Mouse (Mus musculus): Measurements from ENCODE around the gene Gm8220. TPM values are rescaled to one million over a fixed set of nuclear protein-coding genes. Genes with fewer than 3 reads are reported as not detected.
"Not testable (repeated sequence)": the region's sequence is repeated elsewhere in the genome, so short reads cannot be mapped to it uniquely, and the experiment has no call there.

Gene Gm8220
- not detected in 2 replicates for polyA plus RNA-seq (2012; rRNA removed)
- polyA plus RNA-seq (2014; fragmentation: Nextera tagmentation; extraction: Ambion mirVana): not detected in 2 replicates

DNA sequence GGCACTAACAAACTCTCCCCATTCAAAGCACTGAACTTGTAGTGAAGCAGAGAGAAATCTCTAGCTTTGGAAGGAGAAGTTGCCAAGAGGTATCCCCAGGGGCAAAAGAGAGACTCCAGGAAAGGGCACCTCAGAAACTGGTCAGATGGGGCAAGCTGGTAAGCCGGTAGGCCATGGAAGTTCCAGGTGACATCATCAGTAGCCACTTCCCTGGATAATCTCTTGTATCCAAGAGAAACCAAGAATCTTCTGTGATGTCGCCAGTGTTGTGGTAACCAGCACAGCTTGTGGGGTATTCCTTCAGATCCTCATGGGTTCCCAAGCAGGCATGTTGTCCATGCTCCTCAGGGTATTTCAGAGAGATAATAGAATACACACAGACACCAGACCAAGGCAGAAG lies at the start of gene Gm8220:
Gm8220 (plus strand) TSS at position 301 of the 400 bp plus-strand sequence.
- 63% methylated on average over 2 of the region's 2 CpGs for WGBS (ENCODE audit: insufficient replicate concordance)
- H3K27ac ChIP-seq; H3K4me3 ChIP-seq (ENCODE audit: insufficient read depth in 1 of 2, low read depth in 2 of 2, low read length in 2 of 2); H3K4me2 ChIP-seq (ENCODE audit: low read depth); DNase-seq (ENCODE audit: low read depth in 3 of 3, low spot score in 3 of 3); H3K9me3 ChIP-seq (ENCODE audit: control insufficient read depth, low read length); H3K9ac ChIP-seq (replicated peaks); ATAC-seq (ENCODE audit: insufficient read depth); H3K36me3 ChIP-seq (replicated peaks; ENCODE audit: control insufficient read depth, insufficient read depth, low read depth); H3K27me3 ChIP-seq (ENCODE audit: control insufficient read depth, insufficient read depth, low read length); H3K4me1 ChIP-seq (replicated peaks; ENCODE audit: control insufficient read depth in 2 of 2, insufficient read depth in 2 of 2, low read length in 1 of 2): not testable (repeated sequence)

DNA sequence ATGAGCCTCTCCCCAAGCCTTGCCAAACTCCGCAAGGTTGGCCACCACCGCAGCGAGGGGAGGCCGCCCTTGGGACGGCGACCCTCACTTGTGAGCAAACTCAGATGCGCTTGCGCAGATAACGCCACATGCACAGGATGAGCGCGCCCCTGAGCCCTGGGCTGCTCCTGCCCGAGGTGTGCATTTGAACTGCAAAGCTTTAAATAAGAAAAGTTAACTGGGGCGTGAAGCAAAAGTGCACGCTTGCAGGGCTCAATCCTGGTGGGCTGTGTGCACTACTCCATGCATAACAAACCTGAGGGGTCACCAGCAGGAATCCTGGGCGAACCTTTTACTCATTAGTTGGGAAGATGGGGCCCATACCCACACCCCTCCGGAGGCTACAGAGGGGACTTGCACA lies 37.3 kb upstream of the Gm8220 start:
- no peak overlapping the region for H3K9ac ChIP-seq (replicated peaks)
- no peaks in the 10 kb centered on the region for H3K36me3 ChIP-seq (replicated peaks; ENCODE audit: control insufficient read depth, insufficient read depth, low read depth)
- 71% methylated on average over 16 of the region's 16 CpGs for WGBS (ENCODE audit: insufficient replicate concordance)
- ATAC-seq (ENCODE audit: insufficient read depth) (no peak), DNase-seq (ENCODE audit: low read depth in 3 of 3, low spot score in 3 of 3) (no peak)
- H3K9me3 ChIP-seq (ENCODE audit: control insufficient read depth, low read length): no peaks in the 10 kb centered on the region; the same call in 1 of the 2 replicates
- no peaks in the 10 kb centered on the region for H3K4me1 ChIP-seq (replicated peaks; ENCODE audit: control insufficient read depth in 2 of 2, insufficient read depth in 2 of 2, low read length in 1 of 2)
- H3K27me3 ChIP-seq (ENCODE audit: control insufficient read depth, insufficient read depth, low read length): no peaks in the 10 kb centered on the region
- no peak overlapping the region for H3K4me2 ChIP-seq (ENCODE audit: low read depth)
- H3K4me3 ChIP-seq (ENCODE audit: insufficient read depth in 1 of 2, low read depth in 2 of 2, low read length in 2 of 2): no peak overlapping the region
- no peak for TF ChIP-seq EP300 (IDR thresholded peaks at IDR 0.05; ENCODE audit: low read depth)
- no peak for TF ChIP-seq CTCF (IDR thresholded peaks at IDR 0.05; ENCODE audit: low read depth)
- H3K27ac ChIP-seq: no peak overlapping the region

DNA sequence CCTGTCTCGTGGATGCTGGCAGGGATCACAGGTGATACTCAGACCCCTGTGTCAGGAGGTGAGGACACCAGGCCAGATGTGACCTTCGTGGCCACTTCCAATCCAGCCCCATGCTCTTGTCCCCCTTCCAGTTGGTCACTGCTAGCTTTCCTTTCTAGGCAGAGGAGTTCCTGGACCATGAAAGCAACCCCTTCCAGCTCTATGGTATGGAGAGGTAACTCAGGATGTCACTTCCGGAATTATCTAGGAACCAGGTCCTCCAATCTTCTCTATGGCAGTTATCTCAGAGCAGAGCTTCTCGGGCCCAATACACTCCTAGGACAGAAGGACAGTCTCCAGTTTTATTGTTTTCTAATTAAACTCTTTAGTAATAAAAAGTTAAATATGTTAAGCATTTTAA lies 26.7 kb downstream of the Gm8220 start:
- not testable (repeated sequence) for H3K36me3 ChIP-seq (replicated peaks; ENCODE audit: control insufficient read depth, insufficient read depth, low read depth); H3K27me3 ChIP-seq (ENCODE audit: control insufficient read depth, insufficient read depth, low read length); ATAC-seq (ENCODE audit: insufficient read depth); H3K9me3 ChIP-seq (ENCODE audit: control insufficient read depth, low read length); H3K4me3 ChIP-seq (ENCODE audit: insufficient read depth in 1 of 2, low read depth in 2 of 2, low read length in 2 of 2); H3K4me1 ChIP-seq (replicated peaks; ENCODE audit: control insufficient read depth in 2 of 2, insufficient read depth in 2 of 2, low read length in 1 of 2); H3K4me2 ChIP-seq (ENCODE audit: low read depth); H3K9ac ChIP-seq (replicated peaks); H3K27ac ChIP-seq; DNase-seq (ENCODE audit: low read depth in 3 of 3, low spot score in 3 of 3)
- 57% methylated on average over 3 of the region's 4 CpGs for WGBS (ENCODE audit: insufficient replicate concordance)

DNA sequence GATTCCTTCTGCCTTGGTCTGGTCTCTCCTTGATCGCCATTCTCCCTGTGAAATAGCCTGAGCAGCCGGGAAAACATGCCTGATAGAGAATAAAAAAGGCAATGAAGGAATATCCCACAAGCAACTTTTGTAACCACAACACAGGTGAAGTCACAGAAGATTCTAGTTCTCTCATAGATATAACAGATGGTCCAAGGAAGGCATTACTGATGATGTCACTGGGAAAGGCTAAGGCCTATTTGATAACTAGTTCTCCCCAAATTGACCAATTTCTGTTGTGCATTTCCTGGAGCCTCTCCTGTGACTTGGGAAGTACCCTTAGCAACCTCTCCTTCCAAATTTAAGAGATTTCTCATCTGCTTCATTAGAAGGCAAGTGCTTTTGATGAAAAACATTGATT lies 53.1 kb downstream of the Gm8220 start, which contains the start of gene Gm5930:
Gm5930 (minus strand) TSS at position 101 of the 400 bp plus-strand sequence.
- not testable (repeated sequence) for H3K27ac ChIP-seq; ATAC-seq (ENCODE audit: insufficient read depth); H3K9ac ChIP-seq (replicated peaks); H3K4me1 ChIP-seq (replicated peaks; ENCODE audit: control insufficient read depth in 2 of 2, insufficient read depth in 2 of 2, low read length in 1 of 2); H3K4me2 ChIP-seq (ENCODE audit: low read depth); H3K4me3 ChIP-seq (ENCODE audit: insufficient read depth in 1 of 2, low read depth in 2 of 2, low read length in 2 of 2); H3K27me3 ChIP-seq (ENCODE audit: control insufficient read depth, insufficient read depth, low read length); H3K9me3 ChIP-seq (ENCODE audit: control insufficient read depth, low read length); DNase-seq (ENCODE audit: low read depth in 3 of 3, low spot score in 3 of 3); H3K36me3 ChIP-seq (replicated peaks; ENCODE audit: control insufficient read depth, insufficient read depth, low read depth)
- no CpG with 5 or more reads among the region's 2 CpGs for WGBS (ENCODE audit: insufficient replicate concordance)

Other genes starting within 250 kb of the Gm8220 start
- 18.7 and 25.9 TPM in 2 replicates for gene Ear2, start 182.9 kb upstream of the Gm8220 start, polyA plus RNA-seq (2012; rRNA removed)
- gene Ear2, start 182.9 kb upstream of the Gm8220 start, polyA plus RNA-seq (2014; fragmentation: Nextera tagmentation; extraction: Ambion mirVana): 7.5 and 8.8 TPM in 2 replicates
- not detected in 2 replicates for gene Gm3327, start 161.7 kb upstream of the Gm8220 start, polyA plus RNA-seq (2012; rRNA removed)
- gene Gm3327, start 161.7 kb upstream of the Gm8220 start, polyA plus RNA-seq (2014; fragmentation: Nextera tagmentation; extraction: Ambion mirVana): not detected in 2 replicates
- gene Gm8212, start 87.9 kb upstream of the Gm8220 start, polyA plus RNA-seq (2012; rRNA removed): not detected in 2 replicates
- not detected in 2 replicates for gene Gm8212, start 87.9 kb upstream of the Gm8220 start, polyA plus RNA-seq (2014; fragmentation: Nextera tagmentation; extraction: Ambion mirVana)
- gene 4930503E14Rik, start 72.3 kb upstream of the Gm8220 start, polyA plus RNA-seq (2012; rRNA removed): not detected in 2 replicates
- gene 4930503E14Rik, start 72.3 kb upstream of the Gm8220 start, polyA plus RNA-seq (2014; fragmentation: Nextera tagmentation; extraction: Ambion mirVana): not detected in 2 replicates
- gene Gm5930, start 53.0 kb downstream of the Gm8220 start, polyA plus RNA-seq (2012; rRNA removed): not detected in 2 replicates
- gene Gm5930, start 53.0 kb downstream of the Gm8220 start, polyA plus RNA-seq (2014; fragmentation: Nextera tagmentation; extraction: Ambion mirVana): not detected in 2 replicates
- not detected in 2 replicates for gene Gm8229, start 79.8 kb downstream of the Gm8220 start, polyA plus RNA-seq (2012; rRNA removed)
- gene Gm8229, start 79.8 kb downstream of the Gm8220 start, polyA plus RNA-seq (2014; fragmentation: Nextera tagmentation; extraction: Ambion mirVana): not detected in 2 replicates
- not detected in 2 replicates for gene Gm3371, start 125.1 kb downstream of the Gm8220 start, polyA plus RNA-seq (2012; rRNA removed)
- gene Gm3371, start 125.1 kb downstream of the Gm8220 start, polyA plus RNA-seq (2014; fragmentation: Nextera tagmentation; extraction: Ambion mirVana): not detected in 2 replicates
- gene Gm8232, start 148.1 kb downstream of the Gm8220 start, polyA plus RNA-seq (2012; rRNA removed): not detected in 2 replicates
- not detected in 2 replicates for gene Gm8232, start 148.1 kb downstream of the Gm8220 start, polyA plus RNA-seq (2014; fragmentation: Nextera tagmentation; extraction: Ambion mirVana)
- not detected in 2 replicates for gene BC061237, start 206.9 kb downstream of the Gm8220 start, polyA plus RNA-seq (2012; rRNA removed)
- not detected in 2 replicates for gene BC061237, start 206.9 kb downstream of the Gm8220 start, polyA plus RNA-seq (2014; fragmentation: Nextera tagmentation; extraction: Ambion mirVana)
- gene Gm17093, start 232.7 kb downstream of the Gm8220 start, polyA plus RNA-seq (2012; rRNA removed): not detected in 2 replicates
- not detected in 2 replicates for gene Gm17093, start 232.7 kb downstream of the Gm8220 start, polyA plus RNA-seq (2014; fragmentation: Nextera tagmentation; extraction: Ambion mirVana)